Mouse (Mus musculus) ES-E14 (cell line): ENCODE data around the gene Mdm2. TPM values are rescaled to one million over a fixed set of nuclear protein-coding genes. Genes with fewer than 3 reads are reported as not detected.

Source experiments
- DNase-seq: peaks from one replicate; pipeline ENCODE4 v3.0.0-alpha.2; 2013; ENCODE audit warnings: low read depth, low spot score
- H3K27ac ChIP-seq: 2 replicates; pipeline ENCODE4 v1.5.1; 2012; ENCODE audit warnings: low read depth, mild to moderate bottlenecking, low read length, moderate library complexity, mixed read lengths; ENCODE audit not compliant: poor library complexity, insufficient read depth, severe bottlenecking
- H3K36me3 ChIP-seq: 2 replicates; pipeline ENCODE4 v1.6.1; 2012; ENCODE audit warnings: mild to moderate bottlenecking, low read length, moderate library complexity, mixed read lengths; ENCODE audit not compliant: control insufficient read depth, poor library complexity, insufficient read depth, severe bottlenecking
- H3K4me1 ChIP-seq, 2 experiments: fragments of 150-350 bp in 1 of 2; sonication (generic) in 1 of 2; 2 replicates each; pipeline ENCODE4 v1.6.1; 2012; ENCODE audit warnings: low read length in 2 of 2, mild to moderate bottlenecking in 1 of 2, mixed read lengths in 1 of 2; ENCODE audit not compliant: control insufficient read depth in 2 of 2, insufficient read depth in 2 of 2, poor library complexity in 1 of 2
- H3K4me3 ChIP-seq, 2 experiments: fragments of 150-350 bp in 1 of 2; sonication (generic) in 1 of 2; 2 replicates each; pipeline ENCODE4 v1.5.1; 2012; ENCODE audit warnings: low read length in 2 of 2, low read depth in 1 of 2, mild to moderate bottlenecking in 1 of 2, mixed read lengths in 1 of 2; ENCODE audit not compliant: insufficient read depth in 1 of 2, poor library complexity in 1 of 2, severe bottlenecking in 1 of 2
- H3K9ac ChIP-seq: 2 replicates; pipeline ENCODE4 v1.6.1; 2012; ENCODE audit warnings: low read depth, mild to moderate bottlenecking, low read length, mixed read lengths; ENCODE audit not compliant: poor library complexity, insufficient read depth, severe bottlenecking
- H3K9me3 ChIP-seq: fragments of 150-350 bp; sonication (generic); 2 replicates; pipeline ENCODE4 v1.6.1; 2012; ENCODE audit warnings: low read depth, mild to moderate bottlenecking, low read length; ENCODE audit not compliant: control insufficient read depth, insufficient read depth
- CHD2 ChIP-seq: IDR thresholded peaks from 2 replicates; pipeline ENCODE4 v1.6.1; 2014; ENCODE audit warnings: mild to moderate bottlenecking, low read depth, low read length, inconsistent platforms
- HCFC1 ChIP-seq: IDR thresholded peaks from 2 replicates; pipeline ENCODE4 v1.6.1; 2012; ENCODE audit warnings: low read length, inconsistent platforms, borderline replicate concordance; ENCODE audit not compliant: insufficient read depth
- MAFK ChIP-seq: IDR thresholded peaks from 2 replicates; pipeline ENCODE4 v1.6.1; 2014; ENCODE audit warnings: mild to moderate bottlenecking, low read depth, low read length, inconsistent platforms; ENCODE audit not compliant: insufficient read depth
- ZC3H11A ChIP-seq: IDR thresholded peaks from 2 replicates; pipeline ENCODE4 v1.6.1; 2012; ENCODE audit warnings: low read depth, mild to moderate bottlenecking, inconsistent platforms, low read length, borderline replicate concordance
- ZNF384 ChIP-seq: IDR thresholded peaks from 2 replicates; pipeline ENCODE4 v1.6.1; 2012; ENCODE audit warnings: low read depth, low read length, inconsistent platforms
- in situ Hi-C, 2 experiments: fragments of 600-800 bp; cut with MboI; formaldehyde crosslinking; loops; one replicate each; pipeline ENCODE4 v1.15.1; 2025; ENCODE audit warnings: low sequenced_read_pairs in 2 of 2, inconsistent platforms in 1 of 2; ENCODE audit not compliant: unreplicated experiment in 2 of 2
- total RNA-seq: library from RNA; depleted of rRNA; stranded (reverse); fragments of 300-350 nt; gene quantifications from 2 replicates; pipeline ENCODE4 v1.2.3, GENCODE M21; 2012

Mdm2 gene
- total RNA-seq, 1 experiment, result 178 TPM

DNA sequence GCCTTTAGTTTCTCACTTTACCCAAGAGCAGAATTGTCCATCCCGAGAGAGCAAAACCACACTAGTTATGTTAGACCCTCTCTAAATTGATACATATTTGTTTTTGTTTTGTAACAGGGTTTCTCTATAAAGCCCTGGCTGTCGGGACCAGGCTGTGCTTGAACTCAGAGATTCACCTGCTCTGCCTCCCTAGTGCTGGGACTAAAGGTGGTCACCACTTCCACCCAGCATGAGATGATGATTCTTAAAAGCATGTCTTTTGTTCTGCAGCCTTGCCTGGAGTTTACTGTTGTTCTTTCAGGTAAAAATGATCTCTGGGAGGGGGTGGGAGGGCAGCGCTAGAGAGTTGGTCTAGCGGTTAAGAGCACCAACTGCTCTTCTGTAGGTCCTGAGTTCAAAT, 15.8 kb upstream of the Mdm2 start:
- H3K27ac ChIP-seq, result no peak overlapping the region
- TF ChIP-seq HCFC1 (no peak), ZNF384 (no peak), ZC3H11A (no peak), CHD2 (no peak), MAFK (no peak)
- H3K36me3 ChIP-seq, result no peaks in the 10 kb centered on the region
- no peaks in the 10 kb centered on the region for H3K9me3 ChIP-seq
- H3K4me3 ChIP-seq, result no peak overlapping the region
- H3K4me1 ChIP-seq, result no peaks in the 10 kb centered on the region
- in situ Hi-C loops, result no loop called here
- no peak overlapping the region for H3K9ac ChIP-seq
- no peak for DNase-seq

GRCm38 (mm10) chr10:117725671-117726070, 15.1 kb upstream of the Mdm2 start:
- in situ Hi-C loops, result no loop called here
- no peaks in the 10 kb centered on the region for H3K9me3 ChIP-seq
- no peaks in the 10 kb centered on the region for H3K4me1 ChIP-seq
- no peak overlapping the region for H3K27ac ChIP-seq
- H3K36me3 ChIP-seq, result no peaks in the 10 kb centered on the region
- TF ChIP-seq ZNF384 (no peak), ZC3H11A (no peak), MAFK (no peak), CHD2 (no peak), HCFC1 (no peak)
- no peak overlapping the region for H3K9ac ChIP-seq
- no peak overlapping the region for H3K4me3 ChIP-seq
- no peak for DNase-seq

- Histone ChIP-seq H3K4me1 (no peaks in the 10 kb centered on the region), H3K9me3 (no peaks in the 10 kb centered on the region), H3K9ac (no peak overlapping the region), H3K4me3 (no peak overlapping the region), H3K36me3 (no peaks in the 10 kb centered on the region), H3K27ac (no peak overlapping the region)
- in situ Hi-C loops, result no loop called here
- TF ChIP-seq HCFC1, result no peak
- no peak for TF ChIP-seq CHD2
- TF ChIP-seq ZC3H11A, result no peak
- no peak for TF ChIP-seq ZNF384
- TF ChIP-seq MAFK, result no peak
- no peak for DNase-seq
Observed at GRCm38 (mm10) chr10:117724804-117725361, 14.3 kb upstream of the Mdm2 start.

GRCm38 (mm10) chr10:117724136-117724718, 13.7 kb upstream of the Mdm2 start:
- H3K27ac ChIP-seq, result no peak overlapping the region; the same call in 1 of the 2 replicates
- H3K9ac ChIP-seq, result no peak overlapping the region
- in situ Hi-C loops, result no loop called here
- TF ChIP-seq ZNF384 (no peak), CHD2 (no peak), ZC3H11A (no peak), MAFK (no peak), HCFC1 (no peak)
- DNase-seq, result no peak
- H3K4me1 ChIP-seq, result peaks cover 0 to under 1% of the 10 kb centered on the region in 2 experiments; a peak in 1 of 4 replicates
- H3K4me3 ChIP-seq, result no peak overlapping the region
- no peaks in the 10 kb centered on the region for H3K36me3 ChIP-seq
- H3K9me3 ChIP-seq, result no peaks in the 10 kb centered on the region
